ENCODE assay signal across 15 mouse cellular contexts in genomic region chr4:135317539-135317938, GRCm38 (mm10). TPM values are rescaled to one million over a fixed set of nuclear protein-coding genes. Genes with fewer than 3 reads are reported as not detected.
A peak's percentile ranks its signal among the peaks of the same experiment; 100 is the strongest.
DNase-seq lines count a peak whose midpoint lies in the region; ATAC-seq and TF ChIP-seq lines count a peak whose summit lies in the region.
"Had no signal": no experiment of that assay in that cellular context is flagged by ENCODE, and none has a peak within 500 bp of the region (broad histone marks: within the 10 kb centered on the region; RNA-seq: fewer than 3 reads in every experiment).

No protein-coding gene starts in this region.

- DNase-seq in cerebellum, postnatal 14 days: peak; percentile 27 to 44
- no peak for DNase-seq in layer of hippocampus, adult 2 months (ENCODE audit: low spot score in 2 of 2)
- DNase-seq in layer of hippocampus, adult 9-11 months: no peak

- H3K9ac ChIP-seq in heart, embryonic 15.5 days: no peak overlapping the region
- no peak overlapping the region for H3K9ac ChIP-seq in heart, embryonic 11.5 days (ENCODE audit: low read depth, low read length)
- H3K9ac ChIP-seq: kidney, embryonic 15.5 days; liver, embryonic 14.5 days; neural tube, embryonic 15.5 days had no signal

- peak overlapping the region; percentile 64 for H3K27ac ChIP-seq in heart, embryonic 15.5 days
- H3K27ac ChIP-seq in heart, embryonic 11.5 days (ENCODE audit: low read depth, low read length): no peak overlapping the region
- peak overlapping the region; percentile 32; the same call in 1 of the 2 replicates for H3K27ac ChIP-seq in layer of hippocampus, adult 2 months
- H3K27ac ChIP-seq in brown adipose tissue, adult 24 weeks (replicated peaks; ENCODE audit: low read depth, low read length): 0 out of 2 replicates have a peak overlapping the region, but pooled peaks have one; percentile 12
- H3K27ac ChIP-seq: forebrain, embryonic 10.5 days; kidney, embryonic 15.5 days; liver, embryonic 14.5 days; macrophage; midbrain, embryonic 10.5 days; neural tube, embryonic 15.5 days had no signal

- H3K4me2 ChIP-seq in heart, embryonic 15.5 days: no peak overlapping the region
- H3K4me2 ChIP-seq in heart, embryonic 11.5 days: no peak overlapping the region
- H3K4me2 ChIP-seq: kidney, embryonic 15.5 days; neural tube, embryonic 15.5 days had no signal

- H3K36me3 ChIP-seq in heart, embryonic 15.5 days: peaks cover 38% of the 10 kb centered on the region
- H3K36me3 ChIP-seq in heart, embryonic 11.5 days (ENCODE audit: control insufficient read depth, insufficient read depth, low read length): peaks cover 28% of the 10 kb centered on the region

- 63% methylated on average over 4 of the region's 4 CpGs for WGBS in heart, embryonic 15.5 days
- 84% methylated on average over 4 of the region's 4 CpGs for WGBS in heart, embryonic 11.5 days (ENCODE audit: insufficient replicate concordance)

- no peaks in the 10 kb centered on the region for H3K9me3 ChIP-seq in heart, embryonic 15.5 days (replicated peaks)
- peaks cover 5% of the 10 kb centered on the region; the same call in 1 of the 2 replicates for H3K9me3 ChIP-seq in heart, embryonic 11.5 days (replicated peaks; ENCODE audit: control insufficient read depth, low read length)
- H3K9me3 ChIP-seq: kidney, embryonic 15.5 days; neural tube, embryonic 15.5 days had no signal

- no peaks in the 10 kb centered on the region for H3K27me3 ChIP-seq in heart, embryonic 15.5 days
- no peaks in the 10 kb centered on the region for H3K27me3 ChIP-seq in heart, embryonic 11.5 days (ENCODE audit: control insufficient read depth, insufficient read depth, low read length)
- H3K27me3 ChIP-seq: kidney, embryonic 15.5 days; neural tube, embryonic 15.5 days; Patski had no signal

- TF ChIP-seq CTCF in layer of hippocampus, adult 2 months (conservative IDR thresholded peaks at IDR 0.05): no peak

- no peak overlapping the region for H3K4me3 ChIP-seq in heart, embryonic 15.5 days
- H3K4me3 ChIP-seq in heart, embryonic 11.5 days (ENCODE audit: low read depth, low read length): no peak overlapping the region
- H3K4me3 ChIP-seq in layer of hippocampus, adult 2 months: no peak overlapping the region
- no peak overlapping the region for H3K4me3 ChIP-seq in brown adipose tissue, adult 24 weeks (ENCODE audit: insufficient read depth, low read depth, low read length)
- H3K4me3 ChIP-seq: forebrain, embryonic 10.5 days; kidney, embryonic 15.5 days; midbrain, embryonic 10.5 days; neural tube, embryonic 15.5 days had no signal

- ATAC-seq in cerebellum, adult (ENCODE audit: insufficient number of reproducible peaks, low FRiP score, low TSS enrichment): no peak
- ATAC-seq in heart, embryonic 15.5 days (replicated peaks; ENCODE audit: insufficient number of reproducible peaks, insufficient read depth, low FRiP score, low read depth): no peak
- no peak for ATAC-seq in heart, embryonic 11.5 days (replicated peaks; ENCODE audit: insufficient number of reproducible peaks, low FRiP score, low TSS enrichment)
- ATAC-seq: CD4-positive, CD25-positive, alpha-beta regulatory T cell, adult 4 months; Patski had no signal

- peaks cover 35% of the 10 kb centered on the region for H3K4me1 ChIP-seq in heart, embryonic 15.5 days (replicated peaks)
- peaks cover 17% of the 10 kb centered on the region for H3K4me1 ChIP-seq in heart, embryonic 11.5 days (ENCODE audit: control insufficient read depth, insufficient read depth, low read length)
- peaks cover 11% of the 10 kb centered on the region for H3K4me1 ChIP-seq in brown adipose tissue, adult 24 weeks (ENCODE audit: control insufficient read depth, insufficient read depth, insufficient read length, low read length)

RNA-seq across cellular contexts. Expression of gene Srrm1, which starts 35.6 kb away (rescaled TPM):
- 134 and 152 TPM in 2 replicates for polyA plus RNA-seq in heart, embryonic 15.5 days (2015; fragmentation: Nextera tagmentation; extraction: Ambion mirVana)
- 143 and 183 TPM in 2 replicates for polyA plus RNA-seq in heart, embryonic 11.5 days (2014; fragmentation: Nextera tagmentation; extraction: Ambion mirVana)
- total RNA-seq in layer of hippocampus, adult 2 months (2021): 100 to 1,000 TPM; 136 to 153 TPM
- polyA plus RNA-seq in brown adipose tissue, adult 24 weeks (2012; ENCODE audit: insufficient read depth, insufficient read length, missing spikeins): 32.7 and 42.7 TPM in 2 replicates

RNA-seq across cellular contexts. Expression of gene Clic4, which starts 44.9 kb away (rescaled TPM):
- 252 and 254 TPM in 2 replicates for polyA plus RNA-seq in heart, embryonic 15.5 days (2015; fragmentation: Nextera tagmentation; extraction: Ambion mirVana)
- 156 and 251 TPM in 2 replicates for polyA plus RNA-seq in heart, embryonic 11.5 days (2014; fragmentation: Nextera tagmentation; extraction: Ambion mirVana)
- 10 to 100 TPM; 31.2 to 34.2 TPM for total RNA-seq in layer of hippocampus, adult 2 months (2021)
- polyA plus RNA-seq in brown adipose tissue, adult 24 weeks (2012; ENCODE audit: insufficient read depth, insufficient read length, missing spikeins): 112 and 125 TPM in 2 replicates

Comparison
In these comparisons a context has a peak if more than half of its experiments do, and no peak if none do; other contexts are left out.
1. DNase-seq: peak in cerebellum, postnatal 14 days (2 of 2); none in layer of hippocampus, adult 2 months (0 of 2) and layer of hippocampus, adult 9-11 months (single experiment).